Mouse (Mus musculus) CD4-positive, CD25-positive, alpha-beta regulatory T cell, adult 4 months (primary cell): Measurements from ENCODE around the gene Ptprm. TPM values are rescaled to one million over a fixed set of nuclear protein-coding genes. Genes with fewer than 3 reads are reported as not detected.

ENCODE experiments used
- ATAC-seq: one replicate; pipeline ENCODE4 v1.8.0; 2017
- polyA plus RNA-seq, 2 experiments: library from polyadenylated mRNA; unstranded; fragments of 100-300 nt; shearing (Covaris generic); gene quantifications; one replicate each; pipeline ENCODE4 v1.2.1; 2017

The Ptprm gene
- polyA plus RNA-seq, 2 experiments from 2014 or later = not detected

- ATAC-seq = no peak
Measured at GRCm38 (mm10) chr17:67277124-67277910, 76.9 kb downstream of the Ptprm start.

- no peak for ATAC-seq
Measured at GRCm38 (mm10) chr17:67274531-67275094, 79.6 kb downstream of the Ptprm start.

- no peak for ATAC-seq
Measured at GRCm38 (mm10) chr17:67272928-67273327, 81.3 kb downstream of the Ptprm start.

- no peak for ATAC-seq
Measured at GRCm38 (mm10) chr17:67268475-67269080, 85.7 kb downstream of the Ptprm start.

- ATAC-seq = no peak
Measured at GRCm38 (mm10) chr17:67266270-67266669, 88.0 kb downstream of the Ptprm start.

GRCm38 (mm10) chr17:67265520-67265919, 88.7 kb downstream of the Ptprm start:
- no peak for ATAC-seq

GRCm38 (mm10) chr17:67264716-67265115, 89.5 kb downstream of the Ptprm start:
- no peak for ATAC-seq

GRCm38 (mm10) chr17:67263024-67263423, 91.2 kb downstream of the Ptprm start:
- ATAC-seq = no peak

- no peak for ATAC-seq
Measured at GRCm38 (mm10) chr17:67260016-67260415, 94.2 kb downstream of the Ptprm start.

GRCm38 (mm10) chr17:67257780-67258179, 96.5 kb downstream of the Ptprm start:
- ATAC-seq = no peak

GRCm38 (mm10) chr17:67256171-67256570, 98.1 kb downstream of the Ptprm start:
- no peak for ATAC-seq

GRCm38 (mm10) chr17:67253445-67253844, 100.8 kb downstream of the Ptprm start:
- no peak for ATAC-seq

GRCm38 (mm10) chr17:67252992-67253391, 101.3 kb downstream of the Ptprm start:
- no peak for ATAC-seq

GRCm38 (mm10) chr17:67245273-67245875, 108.9 kb downstream of the Ptprm start:
- ATAC-seq = no peak

GRCm38 (mm10) chr17:67242774-67243495, 111.3 kb downstream of the Ptprm start:
- ATAC-seq = no peak

- ATAC-seq = no peak
Measured at GRCm38 (mm10) chr17:67241951-67242773, 112.1 kb downstream of the Ptprm start.

GRCm38 (mm10) chr17:67238866-67239265, 115.4 kb downstream of the Ptprm start:
- no peak for ATAC-seq

GRCm38 (mm10) chr17:67237407-67237806, 116.8 kb downstream of the Ptprm start:
- ATAC-seq = no peak

- ATAC-seq = no peak
Measured at GRCm38 (mm10) chr17:67233063-67233462, 121.2 kb downstream of the Ptprm start.

GRCm38 (mm10) chr17:67226991-67227390, 127.3 kb downstream of the Ptprm start:
- no peak for ATAC-seq

GRCm38 (mm10) chr17:67215326-67215725, 138.9 kb downstream of the Ptprm start:
- no peak for ATAC-seq

GRCm38 (mm10) chr17:67213711-67214110, 140.5 kb downstream of the Ptprm start:
- no peak for ATAC-seq
